Mouse (Mus musculus) heart, embryonic 14.5 days (tissue): ENCODE measurements around the gene Arhgap44. TPM values are rescaled to one million over a fixed set of nuclear protein-coding genes. Genes with fewer than 3 reads are reported as not detected.

Experiments used
- ATAC-seq: fragments of 200-750 bp; cut with Nextera tagmentation; 2 replicates; pipeline ENCODE4 v1.8.0; 2017; ENCODE audit warnings: low read depth, moderate TSS enrichment; ENCODE audit not compliant: insufficient number of reproducible peaks, insufficient read depth, low FRiP score
- H3K27ac ChIP-seq, 2 experiments: fragments of 200-500 bp in 1 of 2; fragments of 300-500 bp in 1 of 2; sonication (generic) in 1 of 2; replicated peaks in 1 of 2; 2 replicates each; pipeline ENCODE4 v1.5.1; 2012 to 2014; ENCODE audit warnings: low read depth in 2 of 2, low read length in 2 of 2, control low read depth in 1 of 2, mild to moderate bottlenecking in 1 of 2, mixed read lengths in 1 of 2; ENCODE audit not compliant: control insufficient read depth in 1 of 2, insufficient read depth in 1 of 2
- H3K27me3 ChIP-seq: fragments of 300-500 bp; sonication (generic); 2 replicates; pipeline ENCODE4 v1.6.1; 2014; ENCODE audit warnings: mild to moderate bottlenecking, low read length, control low read depth; ENCODE audit not compliant: control insufficient read depth, insufficient read depth
- H3K36me3 ChIP-seq: fragments of 300-500 bp; sonication (generic); 2 replicates; pipeline ENCODE4 v1.6.1; 2014; ENCODE audit warnings: mild to moderate bottlenecking, control low read depth, low read length, mixed read lengths; ENCODE audit not compliant: control insufficient read depth, insufficient read depth
- H3K4me1 ChIP-seq, 2 experiments: fragments of 200-500 bp in 1 of 2; fragments of 300-500 bp in 1 of 2; sonication (generic) in 1 of 2; 2 replicates each; pipeline ENCODE4 v1.6.1; 2012 to 2014; ENCODE audit warnings: low read length in 2 of 2, control low read depth in 1 of 2, mixed read lengths in 1 of 2; ENCODE audit not compliant: control insufficient read depth in 2 of 2, insufficient read depth in 2 of 2
- H3K4me2 ChIP-seq: fragments of 300-500 bp; sonication (generic); 2 replicates; pipeline ENCODE4 v1.6.1; 2014; ENCODE audit warnings: mild to moderate bottlenecking, low read length
- H3K4me3 ChIP-seq, 2 experiments: fragments of 200-500 bp in 1 of 2; fragments of 300-500 bp in 1 of 2; sonication (generic) in 1 of 2; 2 replicates each; pipeline ENCODE4 v1.5.1; 2012 to 2014; ENCODE audit warnings: low read length in 2 of 2, mild to moderate bottlenecking in 2 of 2, control low read depth in 1 of 2, low read depth in 1 of 2, moderate library complexity in 1 of 2; ENCODE audit not compliant: control insufficient read depth in 1 of 2, insufficient read depth in 1 of 2
- H3K9ac ChIP-seq: fragments of 300-500 bp; sonication (generic); 2 replicates; pipeline ENCODE4 v1.6.1; 2014; ENCODE audit warnings: mild to moderate bottlenecking, low read length
- H3K9me3 ChIP-seq: fragments of 300-500 bp; sonication (generic); 2 replicates; pipeline ENCODE4 v1.6.1; 2016; ENCODE audit warnings: low read length, control low read depth; ENCODE audit not compliant: control insufficient read depth
- WGBS: fragments of 180-500 bp; shearing (Covaris S2); extraction: QIAGEN DNeasy Blood & Tissue Kit; methylation state at CpG from one replicate; pipeline ENCODE4 v1.1.7; 2014; 5-methylcytosine and 5-hydroxymethylcytosine counted together
- polyA plus RNA-seq: library from polyadenylated mRNA; unstranded; fragments of >200 nt; fragmentation: Nextera tagmentation; extraction: Ambion mirVana; gene quantifications from 2 replicates; pipeline ENCODE4 v1.2.1, GENCODE M21; 2014

The Arhgap44 gene
- polyA plus RNA-seq, 1 experiment from 2014 or later, result 14.0 TPM

DNA sequence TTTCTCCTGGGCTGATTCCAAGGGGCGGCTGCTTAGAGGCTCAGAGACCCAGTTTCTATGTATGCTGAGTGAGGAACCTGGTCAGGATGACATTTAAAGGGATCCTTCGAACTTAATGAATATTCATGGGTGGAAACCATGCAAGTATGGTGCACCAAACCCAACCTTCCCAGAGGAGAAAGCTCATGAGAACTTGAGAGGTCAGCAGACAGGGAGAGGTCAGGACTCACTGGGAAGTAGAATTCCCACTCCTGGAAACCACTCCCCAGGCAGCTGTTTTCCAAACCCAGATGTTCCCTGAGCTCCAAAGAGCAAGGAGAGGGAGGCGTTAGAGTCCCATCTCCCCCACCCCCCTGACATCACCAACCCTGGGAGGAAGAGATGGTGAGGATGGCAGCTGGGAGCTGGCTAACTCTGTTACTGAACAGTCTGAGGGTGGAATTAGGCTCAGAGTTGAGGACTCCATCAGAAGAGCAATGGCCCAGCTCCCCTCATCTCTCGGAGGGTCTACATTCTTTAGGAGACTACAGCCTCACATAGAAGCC lies 65.2 kb downstream of the Arhgap44 start:
- Histone ChIP-seq H3K27me3 (no peaks in the 10 kb centered on the region), H3K4me1 (peaks cover 4 to 16% of the 10 kb centered on the region in 2 experiments), H3K36me3 (0 out of 2 replicates have a peak, but pooled peaks cover 3% of the 10 kb centered on the region), H3K9ac (no peak overlapping the region), H3K4me2 (no peak overlapping the region), H3K27ac (no peak overlapping the region), H3K9me3 (no peaks in the 10 kb centered on the region), H3K4me3 (no peak overlapping the region)
- 71% methylated on average over 4 of the region's 4 CpGs for WGBS
- no peak for ATAC-seq

DNA sequence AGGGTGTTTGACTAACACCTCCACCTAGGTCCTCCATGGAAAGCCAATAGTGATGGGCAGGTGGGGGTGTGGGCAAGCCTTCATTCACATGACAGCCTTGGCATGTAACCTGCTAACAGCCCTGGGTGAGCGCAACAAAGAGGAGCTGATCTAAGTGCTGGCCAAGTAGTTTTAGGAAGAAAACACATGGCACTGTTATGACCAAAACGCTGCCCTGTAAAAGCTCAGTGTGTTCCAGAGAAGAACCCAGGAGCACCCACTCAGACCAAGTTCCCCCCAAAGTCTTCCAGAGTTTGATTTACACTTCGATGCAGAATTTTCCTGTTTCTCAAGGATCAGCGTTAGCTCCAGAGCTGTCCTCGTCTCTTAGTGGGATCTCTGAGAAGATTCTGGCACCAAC lies 65.9 kb downstream of the Arhgap44 start:
- Histone ChIP-seq H3K4me3 (no peak overlapping the region), H3K9me3 (no peaks in the 10 kb centered on the region), H3K27me3 (no peaks in the 10 kb centered on the region), H3K36me3 (no peaks in the 10 kb centered on the region), H3K4me1 (peaks cover 4 to 17% of the 10 kb centered on the region in 2 experiments), H3K4me2 (no peak overlapping the region), H3K9ac (no peak overlapping the region), H3K27ac (no peak overlapping the region)
- no peak for ATAC-seq
- 83% methylated on average over 5 of the region's 5 CpGs for WGBS

DNA sequence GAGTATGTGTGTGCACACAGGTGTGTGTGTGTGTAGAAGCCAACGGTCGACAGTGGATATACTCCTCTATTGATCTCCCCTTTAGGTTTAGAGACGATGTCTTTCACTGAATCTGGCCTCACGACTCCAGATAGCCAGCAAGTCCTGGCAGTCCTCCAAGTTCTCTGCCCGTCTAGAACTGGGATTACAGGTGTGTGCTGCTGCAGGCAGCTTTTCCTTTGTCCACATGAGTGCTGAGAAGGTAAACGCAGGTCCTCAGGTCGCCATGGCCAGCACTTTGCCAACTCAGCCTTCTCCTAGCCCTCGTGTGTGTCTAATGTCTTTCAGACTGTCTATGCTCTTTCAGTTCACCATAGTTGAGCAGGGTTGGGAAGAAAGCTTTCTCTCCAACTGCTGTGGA lies 69.9 kb downstream of the Arhgap44 start:
- Histone ChIP-seq H3K36me3 (no peaks in the 10 kb centered on the region), H3K4me3 (no peak overlapping the region), H3K4me1 (peaks cover 2 to 14% of the 10 kb centered on the region in 2 experiments; a peak in 3 of 4 replicates), H3K27me3 (no peaks in the 10 kb centered on the region), H3K4me2 (no peak overlapping the region), H3K9me3 (no peaks in the 10 kb centered on the region), H3K27ac (no peak overlapping the region; a peak in 1 of 4 replicates), H3K9ac (no peak overlapping the region)
- WGBS, result 43% methylated on average over 8 of the region's 8 CpGs
- no peak for ATAC-seq

DNA sequence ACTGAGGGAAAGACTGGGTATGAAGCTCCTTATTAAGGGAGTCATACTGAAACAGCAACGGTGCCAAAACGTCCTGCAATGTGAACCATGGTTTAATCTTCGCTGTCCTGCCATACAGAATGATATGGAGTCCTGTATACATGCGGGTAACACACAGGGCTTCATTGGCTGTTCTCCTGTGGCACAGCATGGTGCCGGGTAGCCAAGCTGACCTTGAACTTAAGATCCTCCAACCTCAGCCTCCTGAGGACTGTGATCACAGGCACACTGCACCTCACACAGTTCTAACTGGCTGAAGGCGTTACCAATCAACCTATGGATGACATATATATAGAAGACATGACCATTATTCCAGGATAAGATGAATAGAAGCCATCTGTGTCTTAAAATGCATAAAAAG lies 72.4 kb downstream of the Arhgap44 start:
- Histone ChIP-seq H3K27ac (no peak overlapping the region), H3K4me2 (no peak overlapping the region), H3K4me1 (peaks cover 2 to 14% of the 10 kb centered on the region in 2 experiments; a peak in 3 of 4 replicates), H3K9ac (no peak overlapping the region), H3K9me3 (0 out of 2 replicates have a peak, but pooled peaks cover 5% of the 10 kb centered on the region), H3K27me3 (no peaks in the 10 kb centered on the region), H3K4me3 (no peak overlapping the region), H3K36me3 (no peaks in the 10 kb centered on the region)
- ATAC-seq, result no peak
- WGBS, result 86% methylated on average over 6 of the region's 6 CpGs

DNA sequence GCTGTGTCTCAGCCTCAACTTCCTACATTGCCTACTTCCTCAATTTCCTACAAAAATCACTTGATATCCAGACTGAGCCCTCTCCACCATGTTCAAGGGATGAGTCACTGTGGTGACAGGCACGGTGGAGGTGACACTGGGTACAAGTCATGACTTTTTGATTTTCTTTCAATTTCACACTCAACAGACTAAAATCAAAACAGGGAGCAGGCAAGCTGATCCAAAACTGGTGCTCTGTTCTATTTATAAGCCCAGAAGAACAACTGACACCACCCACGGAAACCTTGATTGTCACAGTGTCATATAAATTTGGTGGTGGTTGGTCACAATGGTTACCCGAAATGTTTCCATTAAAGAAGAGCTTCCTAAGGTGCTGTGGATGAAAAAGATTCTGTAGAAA lies 72.8 kb downstream of the Arhgap44 start:
- WGBS, result 79% methylated on average over 3 of the region's 3 CpGs
- H3K9me3 ChIP-seq, result 0 out of 2 replicates have a peak, but pooled peaks cover 5% of the 10 kb centered on the region
- peaks cover 2 to 14% of the 10 kb centered on the region in 2 experiments; a peak in 3 of 4 replicates for H3K4me1 ChIP-seq
- no peaks in the 10 kb centered on the region for H3K36me3 ChIP-seq
- no peak overlapping the region for H3K27ac ChIP-seq
- H3K27me3 ChIP-seq, result no peaks in the 10 kb centered on the region
- no peak for ATAC-seq
- no peak overlapping the region for H3K4me3 ChIP-seq
- no peak overlapping the region for H3K9ac ChIP-seq
- no peak overlapping the region for H3K4me2 ChIP-seq

DNA sequence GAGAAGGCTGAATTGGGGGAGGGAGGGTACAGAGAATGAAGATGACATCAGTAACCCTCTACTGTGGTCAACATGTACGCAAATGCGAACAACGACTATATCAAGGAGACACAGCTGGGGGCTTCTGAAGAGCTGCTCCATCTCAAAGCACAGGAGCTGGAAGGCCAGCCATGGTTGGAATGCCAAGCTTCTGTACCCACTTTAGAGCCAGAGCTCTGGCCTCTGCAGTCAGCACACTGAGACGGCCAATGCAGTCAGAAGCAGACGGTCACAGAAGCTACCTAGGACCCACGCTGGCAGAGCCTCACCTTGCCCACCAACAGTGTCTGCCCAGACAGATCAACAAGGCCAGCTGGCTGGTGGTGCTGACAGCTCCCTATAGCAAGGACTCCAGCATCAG lies 73.5 kb downstream of the Arhgap44 start:
- no peak for ATAC-seq
- Histone ChIP-seq H3K4me2 (no peak overlapping the region), H3K36me3 (no peaks in the 10 kb centered on the region), H3K9me3 (0 out of 2 replicates have a peak, but pooled peaks cover 5% of the 10 kb centered on the region), H3K4me1 (peaks cover 2 to 14% of the 10 kb centered on the region in 2 experiments; a peak in 3 of 4 replicates), H3K27ac (no peak overlapping the region), H3K27me3 (no peaks in the 10 kb centered on the region), H3K9ac (no peak overlapping the region), H3K4me3 (no peak overlapping the region)
- 65% methylated on average over 6 of the region's 6 CpGs for WGBS

DNA sequence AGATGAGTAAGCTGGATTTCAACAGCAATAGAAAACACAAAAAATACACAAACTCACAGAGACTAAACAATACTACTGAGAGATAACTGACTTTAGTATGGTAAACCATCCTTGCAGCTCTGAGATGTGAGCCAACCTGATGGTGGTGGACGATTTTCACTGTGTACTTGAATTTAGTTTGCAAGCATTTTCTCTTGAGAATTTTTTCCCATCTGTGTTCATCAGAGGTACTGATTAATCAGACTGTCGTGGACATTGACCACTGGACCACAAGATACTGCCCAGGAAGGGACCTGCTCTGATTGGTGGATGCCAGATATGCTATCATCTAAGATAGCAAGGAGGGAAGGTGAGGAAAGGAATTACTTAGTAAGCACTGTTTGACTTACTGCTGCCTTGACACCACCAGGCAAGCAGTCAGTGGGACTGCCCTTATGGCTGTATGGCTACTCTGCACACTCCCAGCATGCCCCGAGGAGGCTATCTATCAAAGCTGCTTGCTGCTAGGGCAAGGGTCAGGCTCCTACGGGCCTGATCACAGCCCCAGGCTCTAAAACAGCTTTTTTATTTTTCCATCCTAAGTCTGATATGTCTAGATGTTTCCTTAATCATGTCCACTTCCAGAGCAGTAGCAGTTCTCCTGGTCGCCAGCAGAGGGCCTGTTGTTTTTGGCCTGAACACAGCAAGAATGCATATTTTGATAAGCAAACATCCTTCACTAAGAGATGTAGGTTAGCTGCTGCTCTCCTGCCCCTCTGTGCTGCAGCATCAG lies 74.1 kb downstream of the Arhgap44 start:
- no peak overlapping the region for H3K9ac ChIP-seq
- 27% methylated on average over 5 of the region's 5 CpGs for WGBS
- H3K4me3 ChIP-seq, result no peak overlapping the region
- peaks cover 2 to 14% of the 10 kb centered on the region in 2 experiments; a peak in 3 of 4 replicates for H3K4me1 ChIP-seq
- no peaks in the 10 kb centered on the region for H3K36me3 ChIP-seq
- H3K27me3 ChIP-seq, result no peaks in the 10 kb centered on the region
- 0 out of 2 replicates have a peak, but pooled peaks cover 5% of the 10 kb centered on the region for H3K9me3 ChIP-seq
- no peak overlapping the region for H3K27ac ChIP-seq
- no peak overlapping the region for H3K4me2 ChIP-seq
- ATAC-seq, result no peak
